Mouse (Mus musculus): Measurements from ENCODE around the gene Qrich2.

The Qrich2 gene

GRCm38 (mm10) chr11:116445596-116446307, 20.3 kb downstream of the Qrich2 start:
- peak; percentile 49 for DNase-seq (ENCODE audit: low read depth, low spot score)

DNA sequence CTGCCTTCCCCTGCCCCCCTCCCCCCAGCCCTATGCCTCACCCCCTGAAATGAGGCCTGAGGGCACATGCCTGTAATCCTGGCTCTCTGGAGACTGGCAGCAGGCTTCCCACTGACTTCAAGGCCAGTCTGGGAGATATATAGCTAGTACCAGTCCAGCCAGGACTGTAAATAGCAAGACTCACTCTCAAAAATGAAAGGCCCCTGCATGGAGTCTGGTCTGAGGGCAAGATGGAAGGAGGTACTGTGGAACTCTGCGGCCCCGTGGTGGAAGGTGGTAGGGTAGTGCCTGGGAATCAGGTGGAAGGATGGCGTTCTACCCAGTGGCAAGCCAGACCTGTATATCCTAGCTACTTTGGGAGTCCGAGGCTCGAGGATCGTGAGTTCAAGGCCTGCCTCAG, 22.1 kb downstream of the Qrich2 start:
- no peak for DNase-seq (ENCODE audit: low read depth, low spot score)

DNA sequence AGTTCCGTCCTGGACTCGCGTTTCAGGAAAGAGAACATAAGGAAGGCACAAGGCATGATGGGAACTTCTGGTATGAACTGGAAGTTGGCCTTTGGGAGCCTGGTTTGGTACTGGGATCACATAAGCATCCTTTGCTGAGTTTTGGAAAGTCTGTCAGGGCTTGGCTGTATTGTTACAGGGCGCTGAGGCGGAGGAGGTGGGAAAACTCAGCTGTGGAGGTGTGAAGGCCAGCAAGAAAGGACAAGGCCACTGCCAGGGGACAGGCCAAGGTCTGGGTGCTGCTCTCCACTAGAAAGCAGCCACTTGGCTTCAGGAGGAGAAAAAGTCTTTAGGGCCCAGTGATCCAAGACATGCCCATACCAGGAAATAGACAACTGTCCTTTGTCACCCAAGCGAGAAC, 22.7 kb downstream of the Qrich2 start:
- no peak for DNase-seq (ENCODE audit: low read depth, low spot score)

- DNase-seq (ENCODE audit: low read depth, low spot score), result no peak
Measured at GRCm38 (mm10) chr11:116442867-116443177, 23.2 kb downstream of the Qrich2 start.

- DNase-seq (ENCODE audit: low read depth, low spot score), result no peak
Measured at GRCm38 (mm10) chr11:116442129-116442866, 23.7 kb downstream of the Qrich2 start.

DNA sequence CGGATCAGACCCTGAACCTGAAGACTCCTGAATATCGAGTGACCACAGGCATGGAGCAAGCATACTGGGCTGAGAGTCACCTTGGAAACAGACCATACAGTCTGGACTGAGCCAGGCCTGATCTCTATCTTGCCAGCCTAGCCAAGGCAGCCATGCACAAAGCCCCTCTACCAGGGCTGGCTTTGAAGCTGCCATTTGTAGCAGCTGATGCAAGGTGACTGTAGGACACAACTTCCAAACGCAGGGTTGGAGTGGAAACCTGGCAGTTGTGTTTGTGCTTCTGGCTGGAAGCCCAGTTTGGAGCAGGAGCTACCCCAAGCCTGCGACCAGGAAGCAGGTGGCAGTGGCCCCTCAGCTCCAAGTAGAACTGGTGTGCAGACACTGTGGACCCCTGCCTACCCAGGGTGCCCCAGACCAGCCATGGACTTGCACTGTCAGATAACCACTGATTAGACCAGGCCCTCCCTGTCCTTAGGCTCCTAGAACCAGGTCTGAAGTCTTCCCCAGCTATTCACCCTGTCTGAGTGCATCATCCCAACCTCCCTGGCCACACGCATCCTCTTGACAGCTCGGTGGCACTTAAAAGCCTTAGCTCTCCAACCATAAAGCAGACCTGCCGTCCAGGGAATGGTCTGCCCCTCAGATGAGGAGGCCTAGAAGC, 25.5 kb downstream of the Qrich2 start:
- no peak for DNase-seq (ENCODE audit: low read depth, low spot score)

DNA sequence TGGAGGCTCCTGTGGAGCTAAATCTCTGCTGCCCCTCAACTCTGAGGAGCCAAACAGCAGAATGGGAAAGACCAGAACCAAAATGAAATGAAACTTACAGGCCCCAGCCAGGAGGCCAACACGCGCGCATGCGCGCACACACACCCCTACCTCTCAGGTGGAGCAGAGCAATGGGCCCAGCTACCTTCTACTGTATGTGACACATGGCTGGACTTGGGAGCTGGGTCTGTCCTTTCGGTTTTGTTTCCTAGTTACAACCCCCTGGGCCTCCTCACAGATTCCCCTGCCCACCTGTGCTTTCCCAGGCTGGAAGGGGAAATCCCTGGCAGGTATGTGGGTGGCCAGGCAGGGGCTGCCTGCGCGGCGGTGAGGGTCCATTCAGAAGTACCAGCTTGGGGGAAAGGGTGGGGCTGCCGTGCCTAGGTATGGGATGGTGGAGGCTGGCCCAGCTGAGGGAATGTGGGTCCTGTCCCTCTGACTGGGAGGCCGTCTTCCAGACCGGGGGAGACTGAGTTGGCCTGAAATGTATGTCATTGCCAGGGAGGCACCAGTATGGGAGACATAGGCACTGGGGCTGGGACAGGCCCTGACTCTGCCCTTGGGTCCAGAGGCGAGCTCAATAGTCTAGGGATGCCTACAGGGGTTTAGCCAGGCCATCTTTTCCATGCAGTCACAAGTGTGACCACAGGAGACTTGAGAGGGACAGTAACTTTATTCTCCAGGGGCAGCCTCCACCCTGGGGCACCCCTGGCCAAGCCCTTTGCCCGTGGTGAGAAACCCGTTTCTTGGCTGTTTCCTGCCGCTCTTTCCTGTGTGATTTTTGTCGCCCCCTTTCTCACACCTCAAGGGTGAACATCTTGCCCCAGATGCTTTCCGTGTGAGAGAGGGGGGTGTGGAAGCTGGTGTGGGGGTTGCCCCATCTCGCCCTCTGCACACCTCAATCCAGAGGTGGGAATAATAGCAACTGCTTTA, 26.5 kb downstream of the Qrich2 start:
- DNase-seq (ENCODE audit: low read depth, low spot score), result no peak

DNA sequence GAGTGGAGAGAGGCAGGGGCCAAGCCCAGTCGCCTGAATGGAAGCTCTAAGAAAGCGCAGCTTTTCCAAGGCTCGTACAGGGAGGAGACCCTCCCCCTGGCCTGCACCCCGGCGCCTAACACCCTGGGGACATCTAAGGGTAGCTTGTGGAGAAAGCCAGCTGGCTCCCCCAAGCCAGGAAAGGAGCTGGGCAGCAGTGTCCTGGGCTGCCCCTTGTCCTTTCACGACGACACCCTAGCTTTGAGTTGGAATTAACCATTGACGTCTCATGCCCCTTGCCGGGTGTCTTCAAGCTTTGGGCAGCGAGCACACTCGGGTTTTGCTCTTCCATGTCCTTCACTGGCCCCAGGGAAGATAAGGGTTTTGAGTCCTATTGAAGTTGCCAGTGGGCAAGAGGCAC, 28.5 kb downstream of the Qrich2 start:
- no peak for DNase-seq (ENCODE audit: low read depth, low spot score)

DNA sequence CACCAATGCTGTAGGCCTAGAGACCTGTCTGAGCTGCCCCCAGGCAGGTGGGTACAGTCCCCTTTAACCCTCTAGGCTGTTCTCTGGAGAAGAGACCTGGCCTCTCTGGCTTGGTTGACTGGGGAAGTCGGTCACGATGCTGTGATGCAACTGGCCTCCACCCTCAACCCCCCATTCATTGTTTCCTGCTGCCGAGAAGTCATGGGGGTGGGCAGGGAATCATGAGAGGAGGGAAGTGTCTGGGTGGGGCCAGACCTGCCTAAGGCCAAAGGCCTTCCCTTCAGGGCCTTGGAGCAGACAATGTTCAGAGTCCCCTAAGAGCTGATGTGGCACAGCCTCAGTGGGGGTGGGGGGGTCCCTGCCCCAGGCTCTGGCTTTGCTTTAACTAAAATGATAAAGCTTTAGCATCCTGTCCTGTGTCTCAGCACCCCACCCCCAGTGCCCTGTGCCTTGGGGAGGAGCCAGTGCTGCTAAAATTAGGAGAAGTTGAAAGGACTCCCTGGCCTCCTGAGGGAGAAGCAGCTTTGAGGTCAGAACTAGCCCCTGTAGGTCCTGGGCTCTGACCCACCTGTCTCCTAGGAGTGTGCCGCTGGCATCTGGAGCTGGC, 29.2 kb downstream of the Qrich2 start:
- DNase-seq (ENCODE audit: low read depth, low spot score), result no peak

- no peak for DNase-seq (ENCODE audit: low read depth, low spot score)
Measured at GRCm38 (mm10) chr11:116435992-116436724, 29.9 kb downstream of the Qrich2 start.

DNA sequence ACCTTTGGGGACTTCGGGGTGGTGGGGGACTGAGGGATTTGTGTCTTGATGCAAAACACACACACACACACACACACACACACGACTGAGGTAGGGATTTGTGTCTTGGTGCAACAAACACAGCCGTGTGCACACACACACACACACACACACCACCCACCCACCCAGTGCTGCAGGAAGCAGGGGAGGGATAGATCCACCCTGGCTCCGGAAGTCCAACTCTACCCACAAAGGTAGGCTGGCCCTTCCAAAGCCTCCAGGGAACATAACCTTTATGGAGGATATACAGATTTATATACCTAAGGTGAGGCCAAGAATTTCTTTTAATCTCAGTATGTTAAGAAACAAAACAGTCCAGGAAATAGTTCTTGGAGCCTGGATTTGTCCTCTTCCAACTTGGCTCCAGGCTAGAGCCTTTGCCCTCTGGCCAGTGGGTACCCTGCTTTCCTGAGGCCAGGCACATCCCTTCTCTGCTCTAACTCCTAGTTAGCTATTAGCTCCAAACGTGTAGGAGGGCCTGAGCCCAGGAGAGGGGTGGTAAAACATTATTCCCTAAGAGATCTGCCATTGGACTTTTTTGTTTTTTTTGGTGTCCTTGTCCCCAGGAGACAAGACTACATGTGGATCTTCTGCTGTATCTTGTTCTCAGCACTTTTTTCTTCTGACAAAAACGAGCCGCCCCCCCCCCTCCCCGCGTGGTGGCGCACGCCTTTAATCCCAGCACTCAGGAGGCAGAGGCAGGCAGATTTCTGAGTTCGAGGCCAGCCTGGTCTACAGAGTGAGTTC, 30.9 kb downstream of the Qrich2 start:
- no peak for DNase-seq (ENCODE audit: low read depth, low spot score)

DNA sequence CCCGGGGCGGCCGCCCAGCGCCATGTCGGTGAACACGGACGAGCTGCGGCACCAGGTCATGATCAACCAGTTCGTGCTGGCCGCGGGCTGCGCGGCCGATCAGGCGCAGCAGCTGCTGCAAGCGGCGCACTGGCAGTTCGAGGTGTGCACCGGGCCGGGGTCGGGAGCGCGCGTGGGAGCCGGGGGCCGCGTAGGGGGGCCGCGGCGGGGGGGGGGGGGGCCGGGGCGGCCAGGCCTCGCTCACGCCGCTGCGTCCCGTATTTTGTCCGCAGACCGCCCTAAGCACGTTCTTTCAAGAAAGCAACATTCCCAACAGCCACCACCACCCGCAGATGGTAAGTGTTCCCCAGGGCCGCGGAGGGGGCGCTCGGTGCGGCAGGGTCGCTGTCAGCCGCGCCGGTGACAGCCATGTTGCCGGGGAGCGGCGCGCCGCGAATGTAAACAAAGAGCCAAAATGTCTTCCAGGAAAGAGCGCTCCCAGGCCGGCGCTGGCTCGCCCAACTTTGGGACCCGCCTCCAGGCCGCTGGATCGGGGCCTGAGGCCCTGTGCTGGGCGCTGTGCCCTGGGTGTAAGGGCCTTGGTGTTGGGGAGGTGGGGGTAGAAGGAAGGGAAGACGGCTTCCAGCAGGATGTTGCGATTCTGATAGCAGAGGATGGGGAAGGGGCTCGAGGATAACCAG, 31.6 kb downstream of the Qrich2 start:
- no peak for DNase-seq (ENCODE audit: low read depth, low spot score)

DNA sequence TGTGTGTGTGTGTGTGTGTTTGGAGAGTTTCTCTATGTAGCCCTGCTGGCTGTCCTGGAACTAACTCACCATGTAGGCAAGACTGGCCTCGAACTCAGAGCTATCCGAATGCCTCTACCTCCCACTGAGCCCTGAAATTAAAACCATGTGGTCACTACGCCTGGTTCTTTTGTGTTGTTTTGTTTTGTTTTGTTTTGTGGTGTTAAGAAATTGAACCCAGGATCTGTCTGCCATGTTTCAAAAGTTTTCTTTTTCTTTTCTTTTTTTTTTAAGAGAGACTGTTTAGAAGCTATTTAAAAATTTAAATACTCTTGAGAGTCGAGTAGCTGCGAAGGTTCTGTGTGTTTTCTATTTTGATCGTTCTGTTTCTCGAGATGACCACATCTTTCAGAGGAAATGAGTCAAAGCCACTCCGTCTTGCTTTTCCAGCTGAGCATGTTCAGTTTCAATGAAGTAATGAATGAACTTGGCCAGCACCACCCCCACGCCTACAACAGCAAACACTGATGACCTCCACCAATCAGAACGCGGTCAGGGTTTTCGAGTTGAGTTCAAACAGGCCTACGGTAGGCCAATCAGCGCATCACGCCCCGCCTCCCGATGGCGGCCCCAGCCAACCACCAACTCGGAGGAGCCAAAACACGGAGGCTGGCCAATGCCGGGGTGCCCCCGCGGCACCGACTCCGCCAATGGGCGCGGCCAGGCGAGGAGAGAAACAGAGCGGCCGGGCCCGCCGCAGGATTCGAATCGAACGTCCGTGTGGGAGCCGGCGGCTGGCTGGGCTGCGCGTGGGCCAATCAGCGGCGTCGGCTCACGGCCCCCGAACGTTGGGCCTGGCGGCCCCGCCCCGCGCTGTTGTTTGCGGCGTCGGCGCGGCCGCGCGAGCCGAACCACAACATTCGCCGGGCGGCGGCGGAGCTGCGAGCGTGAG, 32.4 kb downstream of the Qrich2 start, which contains the start of gene Ubald2:
Gene Ubald2, plus strand, starts transcription at position 739 of the 931 bp plus-strand sequence.
- peak; percentile 99 for DNase-seq (ENCODE audit: low read depth, low spot score)

DNA sequence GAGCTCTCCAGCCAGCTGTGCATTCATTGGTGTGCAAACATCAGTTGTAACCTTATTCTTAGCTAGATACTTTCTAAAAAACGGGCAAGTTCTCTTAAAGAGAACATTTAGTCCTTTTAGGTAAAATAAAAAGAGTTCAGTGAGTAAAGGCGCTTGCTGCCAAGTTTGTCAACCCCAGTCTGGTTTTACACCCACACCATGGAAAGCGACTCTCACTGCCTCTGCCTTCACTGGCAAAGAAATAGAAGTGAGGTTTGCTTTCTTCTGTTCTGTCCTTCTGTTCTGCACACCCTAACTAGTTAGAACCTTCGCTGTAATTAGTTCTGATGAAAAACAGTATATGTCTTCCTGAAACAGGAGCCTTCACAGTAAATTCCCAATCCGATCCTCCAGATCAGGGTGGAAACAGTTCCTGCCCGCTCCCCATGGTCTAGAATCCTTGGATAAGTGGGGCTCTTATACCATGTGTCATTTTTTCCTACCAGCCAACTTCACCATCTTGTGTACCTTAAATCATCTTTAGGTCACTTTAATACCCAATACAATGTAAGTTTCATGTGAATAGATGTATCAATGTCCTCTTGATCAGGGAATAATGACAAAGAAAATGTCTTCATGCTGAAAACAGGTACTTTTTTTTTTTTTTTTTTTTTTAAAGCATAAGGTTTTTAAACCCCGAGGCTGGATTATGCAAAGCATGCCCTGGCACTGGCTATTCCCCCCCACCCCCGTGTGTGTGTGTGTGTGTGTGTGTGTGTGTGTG, 33.3 kb downstream of the Qrich2 start:
- DNase-seq (ENCODE audit: low read depth, low spot score), result peak; percentile 90

- no peak for DNase-seq (ENCODE audit: low read depth, low spot score)
Measured at GRCm38 (mm10) chr11:116432127-116432526, 33.9 kb downstream of the Qrich2 start.

GRCm38 (mm10) chr11:116431428-116432077, 34.5 kb downstream of the Qrich2 start:
- DNase-seq (ENCODE audit: low read depth, low spot score), result no peak
